Mouse (Mus musculus) cerebellum, postnatal 14 days (tissue): ENCODE data around the gene Gm525.

Experiments
- DNase-seq, 2 experiments: peaks; one replicate each; pipeline ENCODE4 v3.0.0; 2021; ENCODE audit warnings: mixed read lengths in 2 of 2

Gm525 gene

DNA sequence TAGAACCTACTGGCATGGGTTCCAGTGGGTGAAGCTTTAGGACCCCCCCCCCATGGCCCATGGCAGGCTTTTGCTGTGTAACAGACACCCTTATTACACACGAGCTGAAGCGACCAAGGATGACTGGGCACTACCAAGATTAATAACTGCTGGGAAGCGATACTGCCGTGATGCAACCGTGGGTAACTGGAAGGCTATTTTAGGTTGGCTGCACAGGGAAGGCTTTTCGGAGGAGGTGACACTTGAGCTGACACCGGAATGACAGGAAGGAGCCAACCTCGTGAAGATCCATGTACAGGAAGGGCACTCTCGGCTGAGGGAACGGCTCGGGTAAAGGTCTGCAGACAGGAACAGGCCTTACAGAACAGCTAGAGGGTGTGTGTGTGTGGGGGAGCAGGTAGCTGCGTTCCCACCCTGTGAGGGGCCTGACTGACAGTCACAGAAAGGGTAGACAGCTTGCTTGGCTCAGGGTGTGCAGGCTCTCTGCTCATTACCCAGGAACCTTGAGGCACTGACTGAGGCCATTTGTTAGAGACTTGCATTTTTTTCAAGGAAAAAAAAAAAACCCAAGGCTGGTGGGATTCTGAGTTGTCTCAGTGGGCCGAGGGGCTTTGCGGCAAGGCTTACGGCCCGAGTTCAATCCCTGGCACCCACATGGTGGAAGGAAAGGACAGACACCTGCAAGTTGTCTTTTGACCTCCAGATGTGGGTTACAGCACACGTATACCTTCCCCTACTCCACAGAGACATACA, 24.6 kb downstream of the Gm525 start:
- no peak for DNase-seq

GRCm38 (mm10) chr11:89098930-89099329, 25.3 kb downstream of the Gm525 start:
- no peak for DNase-seq

- DNase-seq: peak; percentile 93 to 95
Measured at GRCm38 (mm10) chr11:89100403-89100802, 26.8 kb downstream of the Gm525 start.

- peak; percentile 26 to 41 for DNase-seq
Measured at GRCm38 (mm10) chr11:89100826-89101321, 27.2 kb downstream of the Gm525 start.

GRCm38 (mm10) chr11:89103166-89103565, 29.5 kb downstream of the Gm525 start:
- DNase-seq: no peak

- no peak for DNase-seq
Measured at GRCm38 (mm10) chr11:89105211-89105610, 31.6 kb downstream of the Gm525 start.

GRCm38 (mm10) chr11:89105823-89106222, 32.2 kb downstream of the Gm525 start:
- DNase-seq: no peak

GRCm38 (mm10) chr11:89107180-89107807, 33.7 kb downstream of the Gm525 start:
- no peak for DNase-seq

DNA sequence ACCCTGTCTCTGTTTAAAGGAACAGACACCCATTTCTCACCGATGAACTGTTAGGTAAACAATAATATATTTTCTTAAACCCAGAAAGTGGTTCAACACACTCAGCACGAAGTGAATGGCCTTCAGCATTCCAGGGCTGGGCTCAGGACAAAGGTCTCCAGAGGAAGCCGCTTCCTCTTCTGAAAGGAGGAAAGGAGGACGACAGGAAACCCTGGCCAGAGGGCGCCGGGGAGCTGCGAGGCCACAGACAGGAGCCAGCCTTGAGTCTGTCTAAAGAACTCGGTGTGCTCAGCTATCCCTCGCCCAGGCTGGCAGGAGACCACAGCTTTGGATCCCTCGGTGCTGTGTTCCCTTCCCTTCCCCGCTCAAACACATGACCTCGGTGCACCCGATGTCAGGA, 50.8 kb downstream of the Gm525 start:
- no peak for DNase-seq

- DNase-seq: no peak
Measured at GRCm38 (mm10) chr11:89130856-89131255, 57.2 kb downstream of the Gm525 start.

DNA sequence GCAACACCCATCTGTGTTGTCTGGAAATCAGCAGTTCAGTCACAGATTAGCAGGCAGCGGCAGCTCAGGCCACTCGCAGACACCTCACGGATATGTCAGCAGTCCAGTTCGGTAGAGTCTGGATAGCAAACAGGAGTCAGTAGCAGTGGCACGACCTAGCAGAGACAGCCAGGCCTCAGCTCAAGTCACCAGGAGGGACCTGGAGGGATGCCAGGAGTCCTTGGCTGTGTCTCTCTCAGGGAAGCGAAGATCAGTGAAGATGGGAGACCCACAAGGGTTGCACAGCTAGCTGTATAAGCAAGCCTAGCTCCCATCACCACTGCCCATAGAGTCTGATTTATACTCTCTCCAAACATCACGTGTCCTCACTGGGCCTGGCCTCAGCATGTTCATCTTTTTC, 58.8 kb downstream of the Gm525 start:
- peak; percentile 44 to 53 for DNase-seq

DNA sequence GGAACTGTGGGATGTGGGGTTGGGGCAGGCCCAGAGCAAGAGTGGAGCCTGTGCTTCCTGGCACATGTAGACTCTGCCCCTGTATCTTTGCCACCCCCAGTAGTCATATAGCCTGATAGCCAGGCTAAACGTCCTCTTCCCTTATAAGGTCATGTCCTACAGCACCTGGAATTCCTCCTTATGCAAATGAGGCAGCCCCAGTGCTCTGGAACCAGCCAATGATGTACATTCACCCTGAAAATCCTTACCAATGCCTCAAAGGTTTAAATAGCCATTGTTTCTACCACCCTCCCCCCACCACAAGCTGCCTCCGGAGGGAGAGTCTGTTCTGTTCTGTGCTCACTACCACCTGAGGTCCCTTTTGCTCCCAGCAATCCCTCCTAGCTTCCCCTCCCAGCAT, 60.6 kb downstream of the Gm525 start:
- no peak for DNase-seq

- DNase-seq: no peak
Measured at GRCm38 (mm10) chr11:89137915-89138314, 64.3 kb downstream of the Gm525 start.
